Mouse (Mus musculus) kidney, adult 2 months (tissue): ENCODE data around the gene Acot7.

Source experiments
- CTCF ChIP-seq: fragments of 200-500 bp; conservative IDR thresholded peaks from 2 replicates; pipeline ENCODE4 v1.5.1; 2011; ENCODE audit warnings: low read depth, mild to moderate bottlenecking, control low read depth, low read length, moderate library complexity, mixed read lengths; ENCODE audit not compliant: insufficient read depth, insufficient read length
- POLR2A ChIP-seq: fragments of 200-500 bp; IDR thresholded peaks from one replicate; pipeline ENCODE4 v1.6.1; 2011; ENCODE audit warnings: low read depth, low read length, control low read depth

GRCm38 (mm10) chr4:152273621-152274236, 95.8 kb downstream of the Acot7 start, which contains the start of gene Gpr153:
- TF ChIP-seq POLR2A (no peak), CTCF (no peak)
